Mouse (Mus musculus) limb, embryonic 14.5 days (tissue): ENCODE data around the gene Larp1. TPM values are rescaled to one million over a fixed set of nuclear protein-coding genes. Genes with fewer than 3 reads are reported as not detected.
A peak's percentile ranks its signal among the peaks of the same experiment; 100 is the strongest.
"Not testable (repeated sequence)": the region's sequence is repeated elsewhere in the genome, so short reads cannot be mapped to it uniquely, and the experiment has no call there.

ENCODE experiments used
- ATAC-seq: fragments of 200-750 bp; cut with Nextera tagmentation; 2 replicates; pipeline ENCODE4 v1.8.0; 2017; ENCODE audit warnings: low read depth, moderate number of reproducible peaks, moderate TSS enrichment; ENCODE audit not compliant: low FRiP score
- DNase-seq: peaks from one replicate; pipeline ENCODE4 v3.0.0-alpha.2; 2015; ENCODE audit warnings: low spot score
- H3K27ac ChIP-seq: fragments of 300-500 bp; sonication (generic); replicated peaks from 2 replicates; pipeline ENCODE4 v1.5.1; 2014; ENCODE audit warnings: low read depth, mild to moderate bottlenecking, low read length, moderate library complexity, mixed read lengths
- H3K27me3 ChIP-seq: fragments of 300-500 bp; sonication (generic); 2 replicates; pipeline ENCODE4 v1.6.1; 2014; ENCODE audit warnings: low read length, mixed read lengths; ENCODE audit not compliant: control insufficient read depth, insufficient read depth
- H3K36me3 ChIP-seq: fragments of 300-500 bp; sonication (generic); 2 replicates; pipeline ENCODE4 v1.6.1; 2014; ENCODE audit warnings: mild to moderate bottlenecking, low read length, moderate library complexity, mixed read lengths; ENCODE audit not compliant: control insufficient read depth, insufficient read depth
- H3K4me1 ChIP-seq: fragments of 300-500 bp; sonication (generic); 2 replicates; pipeline ENCODE4 v1.6.1; 2014; ENCODE audit warnings: antibody characterized with exemption, low read length, mixed read lengths; ENCODE audit not compliant: control insufficient read depth, insufficient read depth
- H3K4me2 ChIP-seq: fragments of 300-500 bp; sonication (generic); replicated peaks from 2 replicates; pipeline ENCODE4 v1.6.1; 2014; ENCODE audit warnings: low read depth, mild to moderate bottlenecking, low read length, moderate library complexity; ENCODE audit not compliant: severe bottlenecking
- H3K4me3 ChIP-seq: fragments of 300-500 bp; sonication (generic); replicated peaks from 2 replicates; pipeline ENCODE4 v1.5.1; 2014; ENCODE audit warnings: low read length
- H3K9ac ChIP-seq: fragments of 300-500 bp; sonication (generic); 2 replicates; pipeline ENCODE4 v1.6.1; 2014; ENCODE audit warnings: mild to moderate bottlenecking, low read depth, low read length, moderate library complexity; ENCODE audit not compliant: severe bottlenecking
- H3K9me3 ChIP-seq: fragments of 300-500 bp; sonication (generic); 2 replicates; pipeline ENCODE4 v1.6.1; 2016; ENCODE audit warnings: low read length; ENCODE audit not compliant: control insufficient read depth
- POLR2A ChIP-seq: fragments of 200-500 bp; IDR thresholded peaks from 2 replicates; pipeline ENCODE4 v1.8.0; 2012; ENCODE audit warnings: inconsistent platforms, mild to moderate bottlenecking, moderate library complexity, borderline replicate concordance; ENCODE audit not compliant: insufficient read depth, insufficient read length; ENCODE audit errors: extremely low read depth
- WGBS: fragments of 180-500 bp; shearing (Covaris S2); extraction: QIAGEN DNeasy Blood & Tissue Kit; methylation state at CpG from one replicate; pipeline ENCODE4 v1.1.7; 2014; 5-methylcytosine and 5-hydroxymethylcytosine counted together
- polyA plus RNA-seq, 2 experiments: library from polyadenylated mRNA; depleted of rRNA in 1 of 2; stranded (reverse) in 1 of 2; unstranded in 1 of 2; fragments of >200 nt; fragmentation: Nextera tagmentation in 1 of 2; extraction: Ambion mirVana in 1 of 2; gene quantifications; 2 replicates each; pipeline versions ENCODE4 v1.2.1 to v1.2.3; 2012 to 2014

Larp1 gene
- polyA plus RNA-seq, 2 experiments: 24.7 to 46.4 TPM

- ATAC-seq: no peak
- H3K27ac ChIP-seq: no peak overlapping the region
- WGBS: 89% methylated on average over 5 of the region's 5 CpGs
- peaks cover 39% of the 10 kb centered on the region for H3K36me3 ChIP-seq
- no peaks in the 10 kb centered on the region for H3K9me3 ChIP-seq
- H3K4me1 ChIP-seq: no peaks in the 10 kb centered on the region
- H3K27me3 ChIP-seq: no peaks in the 10 kb centered on the region
- no peak for DNase-seq
- no peak for TF ChIP-seq POLR2A
- H3K4me3 ChIP-seq: no peak overlapping the region
- no peak overlapping the region for H3K4me2 ChIP-seq
- H3K9ac ChIP-seq: no peak overlapping the region
Measured at GRCm38 (mm10) chr11:58042861-58043431, 34.1 kb downstream of the Larp1 start.

GRCm38 (mm10) chr11:58046438-58046837, 37.6 kb downstream of the Larp1 start:
- ATAC-seq: no peak
- no peak overlapping the region for H3K4me2 ChIP-seq
- no peak for DNase-seq
- H3K9ac ChIP-seq: no peak overlapping the region
- no peaks in the 10 kb centered on the region for H3K4me1 ChIP-seq
- H3K36me3 ChIP-seq: peaks cover 71% of the 10 kb centered on the region
- no peaks in the 10 kb centered on the region for H3K27me3 ChIP-seq
- TF ChIP-seq POLR2A: no peak
- H3K9me3 ChIP-seq: no peaks in the 10 kb centered on the region
- no peak overlapping the region for H3K4me3 ChIP-seq
- 69% methylated on average over 4 of the region's 4 CpGs for WGBS
- no peak overlapping the region for H3K27ac ChIP-seq

GRCm38 (mm10) chr11:58057455-58057854, 48.6 kb downstream of the Larp1 start:
- H3K4me2 ChIP-seq: no peak overlapping the region
- peak; percentile 41 for DNase-seq
- 59% methylated on average over 6 of the region's 6 CpGs for whole genome bisulfite sequencing
- no peak for TF ChIP-seq POLR2A
- no peaks in the 10 kb centered on the region for H3K9me3 ChIP-seq
- H3K9ac ChIP-seq: no peak overlapping the region
- no peaks in the 10 kb centered on the region for H3K27me3 ChIP-seq
- no peak overlapping the region for H3K27ac ChIP-seq
- no peak for ATAC-seq
- H3K36me3 ChIP-seq: peaks cover 81% of the 10 kb centered on the region
- H3K4me3 ChIP-seq: no peak overlapping the region
- H3K4me1 ChIP-seq: no peaks in the 10 kb centered on the region

- DNase-seq, H3K4me3 ChIP-seq, H3K27ac ChIP-seq, H3K9ac ChIP-seq, ATAC-seq, H3K9me3 ChIP-seq, H3K4me2 ChIP-seq, H3K4me1 ChIP-seq, H3K27me3 ChIP-seq: not testable (repeated sequence)
- peaks cover 63% of the 10 kb centered on the region for H3K36me3 ChIP-seq
- 87% methylated on average over 7 of the region's 7 CpGs for WGBS
Measured at GRCm38 (mm10) chr11:58059752-58060151, 50.9 kb downstream of the Larp1 start.

GRCm38 (mm10) chr11:58061218-58061617, 52.4 kb downstream of the Larp1 start:
- H3K4me3 ChIP-seq, H3K9me3 ChIP-seq, ATAC-seq, H3K27me3 ChIP-seq, H3K9ac ChIP-seq, H3K4me2 ChIP-seq, H3K27ac ChIP-seq, H3K4me1 ChIP-seq, DNase-seq: not testable (repeated sequence)
- 77% methylated on average over 3 of the region's 4 CpGs for WGBS
- peaks cover 48% of the 10 kb centered on the region for H3K36me3 ChIP-seq

GRCm38 (mm10) chr11:58062586-58062985, 53.7 kb downstream of the Larp1 start:
- H3K27ac ChIP-seq: no peak overlapping the region
- no peak overlapping the region for H3K4me3 ChIP-seq
- TF ChIP-seq POLR2A: no peak
- 89% methylated on average over 4 of the region's 4 CpGs for WGBS
- H3K9ac ChIP-seq: no peak overlapping the region
- no peak for ATAC-seq
- H3K27me3 ChIP-seq: no peaks in the 10 kb centered on the region
- DNase-seq: no peak
- H3K36me3 ChIP-seq: peaks cover 34% of the 10 kb centered on the region
- H3K4me1 ChIP-seq: no peaks in the 10 kb centered on the region
- no peaks in the 10 kb centered on the region for H3K9me3 ChIP-seq
- H3K4me2 ChIP-seq: no peak overlapping the region
